Mouse (Mus musculus): ENCODE data around the gene Nadsyn1. TPM values are rescaled to one million over a fixed set of nuclear protein-coding genes. Genes with fewer than 3 reads are reported as not detected.

Nadsyn1 gene
- polyA plus RNA-seq, 1 experiment = 7.9 TPM

DNA sequence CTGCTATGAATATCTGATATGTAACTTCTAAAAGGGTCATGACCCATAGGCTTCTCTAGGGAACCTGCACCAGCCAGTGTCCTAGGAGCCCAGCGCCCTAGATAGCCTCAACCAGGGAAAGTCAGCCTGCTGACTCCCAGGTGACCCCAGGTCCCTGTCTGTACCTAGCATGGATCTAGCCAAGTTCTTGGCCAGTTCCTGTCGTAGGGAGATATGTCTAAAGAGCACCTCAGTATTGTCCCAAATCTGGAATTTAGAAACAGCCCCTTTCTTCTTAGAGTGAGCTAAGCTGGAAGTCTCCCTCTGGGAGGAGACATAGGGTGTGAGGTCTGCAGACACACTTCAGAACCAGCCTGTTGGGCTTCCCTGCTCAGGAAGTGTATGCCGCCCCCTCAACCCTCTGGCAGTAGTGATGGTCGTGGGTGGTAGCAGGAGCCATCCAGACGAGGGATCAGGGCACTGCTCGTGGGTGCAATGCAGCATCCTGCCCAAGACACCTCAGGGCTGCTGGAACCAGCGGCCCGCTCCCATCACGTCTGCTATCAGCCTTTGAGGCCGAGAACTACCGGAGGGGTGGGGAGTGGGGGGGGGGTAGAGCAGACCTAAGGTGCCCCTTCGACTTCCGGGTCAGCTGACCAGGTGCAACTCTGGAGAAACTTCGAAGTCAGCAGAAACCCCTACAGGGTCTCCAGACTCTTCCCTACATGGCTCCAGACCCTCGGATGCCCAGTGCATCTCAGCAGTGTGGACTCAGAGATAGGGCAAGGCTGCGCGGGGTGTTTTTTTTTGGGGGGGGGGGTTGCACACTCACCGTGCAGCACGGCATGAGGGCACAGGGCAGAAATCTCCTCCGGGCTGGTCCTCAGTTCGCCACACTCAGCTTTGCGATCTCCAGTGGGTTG is 66.3 kb downstream of the Nadsyn1 start, which contains the start of gene Osbpl5:
Osbpl5 (minus strand) TSS at position 861 of the 902 bp plus-strand sequence.
- peak; percentile 60 to 72 for DNase-seq (ENCODE audit: extremely low spot score in 1 of 2, low spot score in 1 of 2)

DNA sequence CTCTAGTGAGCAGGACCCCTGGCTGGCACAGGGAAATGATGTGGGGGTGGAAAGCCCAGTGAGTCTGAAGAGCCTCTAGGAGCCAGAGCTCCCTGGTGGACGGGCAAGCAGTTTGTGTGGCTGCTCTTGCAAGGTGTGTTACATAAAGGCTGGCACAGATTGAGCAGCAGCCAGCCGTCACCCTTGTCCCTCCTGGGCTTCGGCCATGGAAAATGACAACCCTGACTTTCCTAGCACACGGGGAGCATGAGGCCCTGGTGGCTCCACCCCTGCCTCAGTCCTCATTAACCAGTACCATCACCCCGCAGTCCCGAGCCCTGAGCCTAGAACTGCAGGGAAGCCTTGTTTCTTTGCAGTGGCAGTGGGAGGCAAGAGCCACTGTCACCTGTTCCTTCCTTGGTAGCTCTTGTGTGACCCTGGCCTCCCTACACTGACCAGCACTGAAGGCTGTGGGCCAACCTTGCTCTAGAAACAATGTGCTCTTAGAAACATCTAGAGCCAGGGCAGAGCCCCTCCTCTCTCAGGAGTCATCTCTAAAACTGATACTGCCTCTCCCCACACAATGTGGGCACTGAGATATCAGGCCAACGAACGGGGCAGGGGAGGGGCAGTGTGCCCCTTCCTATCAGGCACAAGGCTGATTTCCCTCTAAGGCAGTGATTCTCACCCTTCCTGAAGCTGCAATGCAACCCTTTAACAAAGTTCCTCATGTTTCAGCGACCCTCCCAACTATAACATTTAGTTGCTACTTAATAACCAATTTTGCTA is 67.1 kb downstream of the Nadsyn1 start:
- DNase-seq (ENCODE audit: extremely low spot score in 1 of 2, low spot score in 1 of 2) = no peak

DNA sequence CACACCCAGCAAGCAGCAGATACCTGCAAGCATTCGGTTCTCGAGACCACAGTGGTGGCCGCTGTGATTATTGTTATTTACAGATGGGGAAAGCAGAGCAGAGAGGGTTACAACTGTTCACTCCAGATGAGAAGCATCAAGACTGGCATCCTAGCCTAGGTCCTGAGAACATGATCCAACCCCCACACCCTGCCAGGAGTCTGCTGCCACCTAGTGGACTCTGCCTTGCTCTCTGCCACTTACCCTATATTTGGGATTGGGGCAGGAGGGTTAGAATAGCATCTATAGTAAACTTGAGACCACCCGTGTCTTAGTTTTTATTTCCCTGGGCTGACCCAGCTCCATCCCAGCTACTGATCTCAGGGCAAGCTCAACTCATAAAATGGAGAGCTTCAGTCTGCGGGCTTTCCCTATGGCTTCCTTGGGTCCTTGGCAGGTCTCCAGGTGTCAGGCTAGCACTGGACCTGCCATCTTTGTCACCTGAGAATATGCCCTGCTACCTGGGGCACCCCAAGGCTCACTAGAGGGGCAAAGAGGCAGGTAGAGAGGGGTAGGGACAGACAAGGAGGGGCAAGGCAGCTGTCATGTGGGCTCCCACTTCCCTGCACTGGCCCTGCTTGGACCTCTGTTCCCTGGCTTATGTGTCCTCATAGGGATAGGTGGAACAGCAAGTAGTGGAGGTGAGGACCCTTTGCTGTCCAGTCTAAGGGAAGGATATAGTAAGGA is 68.5 kb downstream of the Nadsyn1 start:
- peak in 1 of 2 experiments; percentile 75 for DNase-seq (ENCODE audit: extremely low spot score in 1 of 2, low spot score in 1 of 2)

DNA sequence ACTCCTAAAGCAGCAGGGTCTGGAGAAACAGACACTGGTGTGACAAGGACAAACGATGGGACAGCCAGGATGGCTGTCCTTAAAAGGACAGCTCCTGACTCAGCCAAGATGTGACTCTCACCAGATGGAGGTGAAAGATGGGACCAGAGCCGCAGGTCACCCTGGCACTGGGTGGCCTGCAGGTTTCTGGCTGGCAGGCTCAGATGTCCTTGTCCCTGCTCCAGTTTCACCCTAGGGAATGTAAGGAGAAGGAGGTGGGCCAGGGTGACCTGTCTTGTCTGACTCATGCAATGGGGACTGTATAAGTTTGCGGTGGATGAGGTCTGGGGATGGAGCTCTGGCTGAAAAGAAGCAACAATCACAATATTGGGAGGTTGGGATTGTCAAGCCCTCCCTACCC is 70.0 kb downstream of the Nadsyn1 start:
- no peak for DNase-seq (ENCODE audit: extremely low spot score in 1 of 2, low spot score in 1 of 2)

DNA sequence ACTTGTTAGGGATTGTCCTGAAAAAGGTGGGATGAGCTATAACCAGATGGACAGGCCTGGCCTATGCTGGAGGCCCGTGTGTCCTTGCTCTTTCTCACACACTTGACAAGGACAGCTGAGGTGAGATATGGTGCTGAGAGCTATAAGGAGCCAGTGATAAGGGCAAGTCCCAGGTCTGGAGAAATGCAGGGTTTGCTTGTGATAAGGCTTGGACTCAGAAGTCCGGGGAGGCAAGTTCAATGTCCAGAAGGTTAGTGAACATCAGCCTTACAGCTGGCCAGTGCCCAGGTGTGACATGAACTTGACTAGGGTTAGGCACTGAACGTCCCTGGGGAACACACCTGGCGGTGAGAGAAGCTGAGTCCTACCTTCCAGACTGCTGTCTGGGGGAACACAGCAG is 70.6 kb downstream of the Nadsyn1 start:
- no peak for DNase-seq (ENCODE audit: extremely low spot score in 1 of 2, low spot score in 1 of 2)

DNA sequence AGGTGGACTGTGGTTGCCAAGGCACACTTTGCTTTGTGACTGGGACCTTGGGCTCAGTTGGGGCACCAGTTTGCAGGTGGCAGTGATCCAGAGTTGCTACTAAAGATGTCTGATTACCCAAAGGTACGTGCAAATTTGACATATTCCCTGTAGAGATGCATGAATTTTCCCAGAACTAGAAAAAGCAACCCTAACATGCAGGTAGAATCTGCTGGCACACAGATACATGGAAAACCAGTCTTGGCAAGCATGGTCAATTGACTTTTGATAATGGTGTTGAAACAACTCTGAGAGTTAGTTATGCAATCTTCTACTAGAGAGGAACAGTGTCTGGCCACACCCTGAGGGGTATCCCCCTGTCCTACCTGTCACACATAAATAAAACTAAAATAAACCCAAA is 71.3 kb downstream of the Nadsyn1 start:
- no peak for DNase-seq (ENCODE audit: extremely low spot score in 1 of 2, low spot score in 1 of 2)

DNA sequence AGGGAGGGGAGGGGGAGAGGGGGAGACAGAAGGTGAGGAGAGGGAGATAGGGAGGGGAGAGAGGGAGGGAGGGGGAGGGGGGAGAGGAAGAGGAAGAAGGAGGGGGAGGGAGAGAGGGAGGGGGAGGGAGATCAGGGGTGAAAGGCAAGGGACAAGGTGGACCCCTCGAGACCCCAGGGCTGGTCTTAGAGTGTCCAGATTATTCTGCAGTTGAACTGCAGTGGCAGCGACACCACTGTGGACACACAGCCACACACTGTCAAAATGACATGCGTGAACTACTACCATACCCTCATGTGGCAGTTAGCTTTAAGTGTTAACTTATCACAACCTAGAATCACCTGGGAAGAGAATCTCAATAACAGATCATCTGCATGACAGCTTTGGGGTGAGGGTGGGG is 73.6 kb downstream of the Nadsyn1 start:
- DNase-seq (ENCODE audit: extremely low spot score in 1 of 2, low spot score in 1 of 2) = no peak

DNA sequence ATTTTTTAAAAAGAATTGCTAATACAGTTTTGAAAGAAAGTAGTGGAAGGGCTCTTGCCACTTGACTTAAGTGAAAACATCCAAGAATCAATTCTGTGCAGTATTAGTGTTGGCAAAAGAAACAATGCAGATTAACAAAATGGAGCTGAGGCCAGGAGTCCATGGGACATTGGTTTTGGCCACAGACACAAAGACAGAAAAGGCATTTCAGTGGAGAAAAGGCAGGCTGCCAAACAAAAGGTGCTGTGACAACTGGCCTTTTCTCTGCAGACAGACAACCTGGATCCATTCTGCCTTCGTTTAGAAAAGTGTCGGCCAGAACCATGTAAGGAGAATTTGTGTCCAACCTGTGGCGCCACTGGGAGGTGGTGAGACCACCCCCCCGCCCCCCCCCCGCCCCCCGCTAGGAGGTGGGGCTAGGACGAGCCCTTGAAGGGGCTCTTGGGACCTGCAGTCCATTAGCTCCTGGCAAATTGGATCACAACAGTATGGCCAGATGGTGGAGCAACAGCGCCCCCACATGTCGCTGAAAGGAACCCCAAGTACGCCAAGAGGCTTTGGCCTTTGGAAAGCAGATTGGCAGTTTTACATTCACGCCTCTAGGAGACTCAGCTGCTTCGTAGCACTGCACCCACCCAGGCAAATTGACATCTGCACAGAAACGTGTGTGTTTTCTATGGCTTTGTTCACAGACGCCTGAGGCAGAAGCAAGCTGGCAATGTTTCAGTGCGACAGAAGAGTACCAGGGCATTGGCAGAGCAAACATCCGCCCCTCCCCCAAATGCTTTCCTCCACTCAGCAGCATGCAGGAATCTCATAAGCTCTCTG is 74.4 kb downstream of the Nadsyn1 start:
- DNase-seq (ENCODE audit: extremely low spot score in 1 of 2, low spot score in 1 of 2) = peak; percentile 79 to 96

Other genes with a start within 250 kb of the Nadsyn1 start
- gene Cars, start 222.8 kb downstream of the Nadsyn1 start, polyA plus RNA-seq (2012; rRNA removed) = 50.6 and 51.8 TPM in 2 replicates
- gene Tnfrsf26, start 194.1 kb downstream of the Nadsyn1 start, polyA plus RNA-seq (2012; rRNA removed) = 0.18 and 0.21 TPM in 2 replicates
- gene Tnfrsf22, start 173.2 kb downstream of the Nadsyn1 start, polyA plus RNA-seq (2012; rRNA removed) = 4.1 and 4.6 TPM in 2 replicates
- gene Tnfrsf23, start 137.0 kb downstream of the Nadsyn1 start, polyA plus RNA-seq (2012; rRNA removed) = 2.8 and 3.2 TPM in 2 replicates
- gene Osbpl5, start 65.9 kb downstream of the Nadsyn1 start, polyA plus RNA-seq (2012; rRNA removed) = 36.2 and 37.1 TPM in 2 replicates
- gene Mrgprg, start 55.9 kb downstream of the Nadsyn1 start, polyA plus RNA-seq (2012; rRNA removed) = 0.29 and 0.36 TPM in 2 replicates
- 6.2 and 6.3 TPM in 2 replicates for gene Mrgpre, start 38.3 kb downstream of the Nadsyn1 start, polyA plus RNA-seq (2012; rRNA removed)
- 55.5 and 58.7 TPM in 2 replicates for gene Dhcr7, start 296 bp upstream of the Nadsyn1 start, polyA plus RNA-seq (2012; rRNA removed)
- gene Gm498, start 44.0 kb upstream of the Nadsyn1 start, polyA plus RNA-seq (2012; rRNA removed) = not detected in 2 replicates
- gene Shank2, start 179.1 kb upstream of the Nadsyn1 start, polyA plus RNA-seq (2012; rRNA removed) = 63.4 and 69.2 TPM in 2 replicates

All from frontal cortex, adult 2 months (tissue).